Mouse (Mus musculus): ENCODE measurements around the gene Ccnk. TPM values are rescaled to one million over a fixed set of nuclear protein-coding genes. Genes with fewer than 3 reads are reported as not detected.
A peak's percentile ranks its signal among the peaks of the same experiment; 100 is the strongest.

Ccnk gene
- total and polyA plus RNA-seq, 2 experiments from 2014 or later: 1.5 to 4.3 TPM

- no peak for DNase-seq (ENCODE audit: low spot score)
- H3K27me3 ChIP-seq (ENCODE audit: control insufficient read depth, insufficient read depth, low read length): no peaks in the 10 kb centered on the region
- TF ChIP-seq EP300 (IDR thresholded peaks at IDR 0.05; ENCODE audit: low read depth): no peak
- TF ChIP-seq CTCF (IDR thresholded peaks at IDR 0.05; ENCODE audit: low read depth): no peak
- no peak overlapping the region for H3K4me2 ChIP-seq (ENCODE audit: low read depth, low read length)
- no peaks in the 10 kb centered on the region for H3K9me3 ChIP-seq (replicated peaks; ENCODE audit: control insufficient read depth, low read length)
- 70% methylated on average over 10 of the region's 10 CpGs for WGBS
- H3K27ac ChIP-seq (ENCODE audit: low read depth): peak overlapping the region; percentile 37
- H3K4me1 ChIP-seq (ENCODE audit: control insufficient read depth, insufficient read depth): peaks cover 63% of the 10 kb centered on the region
- no peak overlapping the region for H3K4me3 ChIP-seq (ENCODE audit: low read depth, low read length)
- H3K36me3 ChIP-seq (replicated peaks; ENCODE audit: control insufficient read depth, insufficient read depth, low read length): no peaks in the 10 kb centered on the region
- H3K9ac ChIP-seq (replicated peaks; ENCODE audit: low read depth, low read length): no peak overlapping the region
- ATAC-seq (ENCODE audit: insufficient read depth, low read depth): no peak
Measured at GRCm38 (mm10) chr12:108246759-108247500, 67.6 kb downstream of the Ccnk start.

DNA sequence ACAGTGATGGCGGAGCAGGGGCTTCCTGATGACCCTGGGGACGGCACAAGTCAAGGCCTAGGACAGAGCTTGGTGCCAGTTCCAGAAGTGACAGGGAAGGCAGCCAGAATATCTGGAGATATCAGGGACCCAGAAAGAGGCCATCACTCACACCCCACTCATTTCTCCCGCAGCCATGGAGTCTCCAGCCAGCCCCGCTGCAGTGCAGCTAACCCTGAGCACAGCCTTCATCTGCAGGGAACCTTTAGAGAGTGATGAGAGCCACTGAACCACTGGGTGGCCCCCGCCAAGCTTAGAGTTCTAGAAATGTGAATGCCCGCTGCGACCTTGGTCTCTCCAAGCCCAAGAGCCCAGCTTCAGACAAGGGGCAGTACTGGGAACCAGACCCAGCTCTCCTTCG, 69.6 kb downstream of the Ccnk start:
- Histone ChIP-seq H3K9ac (replicated peaks; ENCODE audit: low read depth, low read length) (0 out of 2 replicates have a peak overlapping the region, but pooled peaks have one; percentile 0), H3K27ac (ENCODE audit: low read depth) (peak overlapping the region; percentile 46), H3K4me1 (ENCODE audit: control insufficient read depth, insufficient read depth) (peaks cover 71% of the 10 kb centered on the region), H3K27me3 (ENCODE audit: control insufficient read depth, insufficient read depth, low read length) (no peaks in the 10 kb centered on the region), H3K36me3 (replicated peaks; ENCODE audit: control insufficient read depth, insufficient read depth, low read length) (no peaks in the 10 kb centered on the region), H3K4me2 (ENCODE audit: low read depth, low read length) (peak overlapping the region; percentile 43), H3K4me3 (ENCODE audit: low read depth, low read length) (0 out of 2 replicates have a peak overlapping the region, but pooled peaks have one; percentile 14), H3K9me3 (replicated peaks; ENCODE audit: control insufficient read depth, low read length) (no peaks in the 10 kb centered on the region)
- WGBS: 44% methylated on average over 8 of the region's 8 CpGs
- no peak for DNase-seq (ENCODE audit: low spot score)
- ATAC-seq (ENCODE audit: insufficient read depth, low read depth): 0 out of 2 replicates have a peak, but pooled peaks have one; percentile 9
- no peak for TF ChIP-seq EP300 (IDR thresholded peaks at IDR 0.05; ENCODE audit: low read depth)
- TF ChIP-seq CTCF (IDR thresholded peaks at IDR 0.05; ENCODE audit: low read depth): 0 out of 2 replicates have a peak, but pooled peaks have one; percentile 11

- H3K27ac ChIP-seq (ENCODE audit: low read depth): peak overlapping the region; percentile 46
- 0 out of 2 replicates have a peak overlapping the region, but pooled peaks have one; percentile 0 for H3K9ac ChIP-seq (replicated peaks; ENCODE audit: low read depth, low read length)
- 14% methylated on average over 10 of the region's 10 CpGs for WGBS
- peaks cover 71% of the 10 kb centered on the region for H3K4me1 ChIP-seq (ENCODE audit: control insufficient read depth, insufficient read depth)
- H3K9me3 ChIP-seq (replicated peaks; ENCODE audit: control insufficient read depth, low read length): no peaks in the 10 kb centered on the region
- H3K4me3 ChIP-seq (ENCODE audit: low read depth, low read length): 0 out of 2 replicates have a peak overlapping the region, but pooled peaks have one; percentile 14
- ATAC-seq (ENCODE audit: insufficient read depth, low read depth) (peak; percentile 5; the same call in 1 of the 2 replicates), DNase-seq (ENCODE audit: low spot score) (no peak)
- peak overlapping the region; percentile 43 for H3K4me2 ChIP-seq (ENCODE audit: low read depth, low read length)
- H3K27me3 ChIP-seq (ENCODE audit: control insufficient read depth, insufficient read depth, low read length): no peaks in the 10 kb centered on the region
- TF ChIP-seq CTCF (IDR thresholded peaks at IDR 0.05; ENCODE audit: low read depth) (no peak), EP300 (IDR thresholded peaks at IDR 0.05; ENCODE audit: low read depth) (no peak)
- no peaks in the 10 kb centered on the region for H3K36me3 ChIP-seq (replicated peaks; ENCODE audit: control insufficient read depth, insufficient read depth, low read length)
Measured at GRCm38 (mm10) chr12:108249522-108249921, 70.1 kb downstream of the Ccnk start.

DNA sequence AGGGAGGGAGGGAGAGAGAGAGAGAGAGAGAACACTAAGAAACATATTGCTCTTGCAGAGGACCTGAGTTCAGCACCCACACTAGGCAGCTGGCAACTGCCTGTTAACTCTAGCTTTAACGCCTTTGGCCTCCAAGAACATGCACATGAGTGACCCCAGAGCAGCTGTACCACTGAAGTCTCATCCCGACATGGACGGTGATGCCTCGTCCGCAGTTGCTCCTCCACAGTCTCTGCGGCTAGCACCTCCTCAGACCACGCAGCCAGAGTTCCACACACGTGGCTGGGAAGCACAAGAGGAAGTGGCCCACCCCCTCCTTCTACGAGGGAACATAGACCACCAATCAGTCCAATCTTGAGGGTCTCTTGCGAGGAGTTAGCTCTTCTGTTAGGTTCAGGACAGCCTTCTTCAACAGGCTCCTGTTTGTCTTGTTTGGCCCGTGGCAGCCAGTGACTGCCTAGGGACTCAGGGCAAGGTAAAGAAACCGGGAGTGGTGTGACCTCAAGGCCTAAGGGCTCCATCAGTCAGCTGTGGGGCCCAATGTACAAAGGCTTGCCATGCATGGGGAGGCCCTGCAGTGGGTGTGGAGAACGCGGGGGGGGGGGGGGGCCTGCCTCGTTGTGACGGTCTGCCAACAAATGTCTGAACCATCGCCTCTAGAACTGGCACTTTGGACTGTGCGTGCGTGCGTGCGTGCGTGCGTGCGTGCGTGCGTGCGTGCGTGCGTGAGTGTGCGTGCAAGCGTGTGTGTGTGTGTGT, 71.8 kb downstream of the Ccnk start:
- no peak overlapping the region for H3K27ac ChIP-seq (ENCODE audit: low read depth)
- DNase-seq (ENCODE audit: low spot score): no peak
- 82% methylated on average over 31 of the region's 31 CpGs for WGBS

DNA sequence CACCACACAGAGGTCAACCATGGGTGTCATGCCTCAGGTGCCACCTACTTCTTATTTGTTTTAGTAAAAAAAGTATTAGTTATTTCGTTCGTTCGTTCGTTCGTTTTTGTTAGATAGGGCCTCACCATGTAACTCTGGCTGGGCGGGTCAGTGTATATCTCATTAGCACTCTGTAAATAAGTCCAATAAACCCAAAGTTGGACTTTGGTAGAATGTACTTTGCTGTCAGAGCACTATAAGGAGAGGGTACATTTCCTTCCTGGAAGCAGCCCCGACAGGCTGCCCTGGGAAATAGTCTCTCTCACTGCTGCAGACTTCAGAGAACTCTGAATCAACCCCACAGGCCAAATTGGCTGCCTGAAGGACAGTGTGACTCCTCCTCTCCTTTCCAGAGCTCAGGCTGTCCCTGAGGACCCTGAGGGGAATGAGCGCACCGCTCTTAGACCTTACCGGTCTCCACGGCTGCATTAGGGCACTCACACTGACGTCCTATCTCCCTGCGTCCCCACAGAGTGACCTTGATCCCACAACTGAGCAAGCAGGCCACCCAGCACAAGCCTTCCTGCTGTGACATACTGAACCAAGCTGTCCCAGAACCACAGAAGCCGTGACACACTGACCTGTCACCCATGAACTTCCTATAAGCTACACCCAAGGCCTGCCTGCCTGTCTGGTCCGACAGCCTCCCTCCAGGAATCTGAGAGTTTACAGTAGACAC, 72.6 kb downstream of the Ccnk start:
- Histone ChIP-seq H3K4me2 (ENCODE audit: low read depth, low read length) (no peak overlapping the region), H3K4me3 (ENCODE audit: low read depth, low read length) (no peak overlapping the region), H3K4me1 (ENCODE audit: control insufficient read depth, insufficient read depth) (peaks cover 69% of the 10 kb centered on the region), H3K9me3 (replicated peaks; ENCODE audit: control insufficient read depth, low read length) (no peaks in the 10 kb centered on the region), H3K36me3 (replicated peaks; ENCODE audit: control insufficient read depth, insufficient read depth, low read length) (no peaks in the 10 kb centered on the region), H3K27me3 (ENCODE audit: control insufficient read depth, insufficient read depth, low read length) (no peaks in the 10 kb centered on the region), H3K9ac (replicated peaks; ENCODE audit: low read depth, low read length) (peak overlapping the region; percentile 39), H3K27ac (ENCODE audit: low read depth) (peak overlapping the region; percentile 62; the same call in 1 of the 2 replicates)
- DNase-seq (ENCODE audit: low spot score) (no peak), ATAC-seq (ENCODE audit: insufficient read depth, low read depth) (no peak)
- TF ChIP-seq EP300 (IDR thresholded peaks at IDR 0.05; ENCODE audit: low read depth): no peak
- TF ChIP-seq CTCF (IDR thresholded peaks at IDR 0.05; ENCODE audit: low read depth): no peak
- WGBS: 56% methylated on average over 15 of the region's 15 CpGs

More for the DNA sequence above, 71.8 kb downstream of the Ccnk start:
- TF ChIP-seq CTCF (IDR thresholded peaks at IDR 0.05; ENCODE audit: low read depth): no peak
- TF ChIP-seq EP300 (IDR thresholded peaks at IDR 0.05; ENCODE audit: low read depth): no peak
- H3K9me3 ChIP-seq (replicated peaks; ENCODE audit: control insufficient read depth, low read length): no peaks in the 10 kb centered on the region
- H3K27me3 ChIP-seq (ENCODE audit: control insufficient read depth, insufficient read depth, low read length): no peaks in the 10 kb centered on the region
- ATAC-seq (ENCODE audit: insufficient read depth, low read depth): no peak
- no peak overlapping the region for H3K4me3 ChIP-seq (ENCODE audit: low read depth, low read length)
- H3K36me3 ChIP-seq (replicated peaks; ENCODE audit: control insufficient read depth, insufficient read depth, low read length): no peaks in the 10 kb centered on the region
- H3K4me1 ChIP-seq (ENCODE audit: control insufficient read depth, insufficient read depth): peaks cover 70% of the 10 kb centered on the region
- H3K9ac ChIP-seq (replicated peaks; ENCODE audit: low read depth, low read length): no peak overlapping the region
- H3K4me2 ChIP-seq (ENCODE audit: low read depth, low read length): no peak overlapping the region

Other genes with a start within 250 kb of the Ccnk start
- 2.7 and 7.3 TPM in 2 replicates for gene Bcl11b, start 176.0 kb upstream of the Ccnk start, total RNA-seq (2014; rRNA removed; ENCODE audit: low replicate concordance)
- 2.1 and 2.2 TPM in 2 replicates for gene Bcl11b, start 176.0 kb upstream of the Ccnk start, polyA plus RNA-seq (2015; fragmentation: Nextera tagmentation; extraction: Ambion mirVana)
- gene Setd3, start 265 bp upstream of the Ccnk start, total RNA-seq (2014; rRNA removed; ENCODE audit: low replicate concordance): 54.8 and 61.3 TPM in 2 replicates
- gene Setd3, start 265 bp upstream of the Ccnk start, polyA plus RNA-seq (2015; fragmentation: Nextera tagmentation; extraction: Ambion mirVana): 54.5 and 56.2 TPM in 2 replicates
- gene Ccdc85c, start 95.8 kb downstream of the Ccnk start, total RNA-seq (2014; rRNA removed; ENCODE audit: low replicate concordance): 44.7 and 56.2 TPM in 2 replicates
- gene Ccdc85c, start 95.8 kb downstream of the Ccnk start, polyA plus RNA-seq (2015; fragmentation: Nextera tagmentation; extraction: Ambion mirVana): 6.9 and 7.8 TPM in 2 replicates
- 0.70 and 5.0 TPM in 2 replicates for gene Hhipl1, start 126.7 kb downstream of the Ccnk start, total RNA-seq (2014; rRNA removed; ENCODE audit: low replicate concordance)
- gene Hhipl1, start 126.7 kb downstream of the Ccnk start, polyA plus RNA-seq (2015; fragmentation: Nextera tagmentation; extraction: Ambion mirVana): 0.58 and 0.61 TPM in 2 replicates
- gene Cyp46a1, start 154.8 kb downstream of the Ccnk start, total RNA-seq (2014; rRNA removed; ENCODE audit: low replicate concordance): 1.0 and 3.6 TPM in 2 replicates
- gene Cyp46a1, start 154.8 kb downstream of the Ccnk start, polyA plus RNA-seq (2015; fragmentation: Nextera tagmentation; extraction: Ambion mirVana): 3.0 and 3.1 TPM in 2 replicates
- gene Eml1, start 191.4 kb downstream of the Ccnk start, total RNA-seq (2014; rRNA removed; ENCODE audit: low replicate concordance): 69.3 and 80.6 TPM in 2 replicates
- 61.3 and 65.2 TPM in 2 replicates for gene Eml1, start 191.4 kb downstream of the Ccnk start, polyA plus RNA-seq (2015; fragmentation: Nextera tagmentation; extraction: Ambion mirVana)